Mouse (Mus musculus) liver, embryonic 14.5 days (tissue): ENCODE measurements around the gene Pan3.

Experiments used
- CTCF ChIP-seq: IDR thresholded peaks from 2 replicates; pipeline ENCODE4 v1.5.1; 2016; ENCODE audit warnings: antibody characterized with exemption, low read depth, control low read depth
- EP300 ChIP-seq: IDR thresholded peaks from 2 replicates; pipeline ENCODE4 v1.6.1; 2016; ENCODE audit warnings: antibody characterized with exemption, low read depth

DNA sequence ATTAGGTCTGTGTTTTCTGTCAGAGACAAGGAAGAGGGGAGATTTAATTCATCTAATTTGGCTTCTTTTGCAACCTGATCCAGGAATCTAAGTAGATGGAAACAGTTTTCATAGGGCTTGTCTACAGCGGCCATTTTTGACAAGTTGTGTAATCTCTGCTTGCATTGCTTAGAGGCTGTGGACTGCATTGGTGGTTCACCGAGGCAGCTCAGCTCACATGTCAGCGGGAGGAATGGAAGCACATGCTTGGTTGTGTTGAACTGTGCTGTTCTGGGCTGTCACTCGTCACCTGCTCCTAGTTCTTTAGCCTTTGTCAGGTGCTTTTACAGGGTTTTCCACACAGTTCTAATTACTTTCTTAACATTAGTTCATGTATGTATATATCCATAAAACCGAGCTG lies 60.9 kb downstream of the Pan3 start:
- TF ChIP-seq CTCF (no peak), EP300 (no peak)
